Mouse (Mus musculus) forebrain, embryonic 15.5 days (tissue): ENCODE data around the gene Arhgef25. TPM values are rescaled to one million over a fixed set of nuclear protein-coding genes. Genes with fewer than 3 reads are reported as not detected.

Experiments used
- ATAC-seq: fragments of 200-750 bp; cut with Nextera tagmentation; replicated peaks from 2 replicates; pipeline ENCODE4 v1.8.0; 2017; ENCODE audit warnings: mild to moderate bottlenecking, moderate TSS enrichment, moderate library complexity
- H3K27ac ChIP-seq: fragments of 300-500 bp; sonication (generic); replicated peaks from 2 replicates; pipeline ENCODE4 v1.5.1; 2015; ENCODE audit warnings: mild to moderate bottlenecking, inconsistent platforms
- H3K27me3 ChIP-seq: fragments of 300-500 bp; sonication (generic); 2 replicates; pipeline ENCODE4 v1.6.1; 2015; ENCODE audit warnings: inconsistent platforms
- H3K36me3 ChIP-seq: fragments of 300-500 bp; sonication (generic); 2 replicates; pipeline ENCODE4 v1.6.1; 2015; ENCODE audit warnings: mild to moderate bottlenecking, inconsistent platforms
- H3K4me1 ChIP-seq: fragments of 300-500 bp; sonication (generic); 2 replicates; pipeline ENCODE4 v1.6.1; 2015; ENCODE audit warnings: inconsistent platforms
- H3K4me2 ChIP-seq: fragments of 300-500 bp; sonication (generic); replicated peaks from 2 replicates; pipeline ENCODE4 v1.6.1; 2015; ENCODE audit warnings: mild to moderate bottlenecking, inconsistent platforms
- H3K4me3 ChIP-seq: fragments of 300-500 bp; sonication (generic); 2 replicates; pipeline ENCODE4 v1.5.1; 2015; ENCODE audit warnings: mild to moderate bottlenecking, inconsistent platforms
- H3K9ac ChIP-seq: fragments of 300-500 bp; sonication (generic); replicated peaks from 2 replicates; pipeline ENCODE4 v1.6.1; 2015; ENCODE audit warnings: mild to moderate bottlenecking, inconsistent platforms
- H3K9me3 ChIP-seq: fragments of 300-500 bp; sonication (generic); 2 replicates; pipeline ENCODE4 v1.6.1; 2016; ENCODE audit warnings: inconsistent platforms
- WGBS: fragments of 180-500 bp; shearing (Covaris S2); methylation state at CpG from one replicate; pipeline ENCODE4 v1.1.7; 2015; ENCODE audit warnings: mixed read lengths; 5-methylcytosine and 5-hydroxymethylcytosine counted together
- polyA plus RNA-seq: library from polyadenylated mRNA; unstranded; fragments of >200 nt; fragmentation: Nextera tagmentation; extraction: Ambion mirVana; gene quantifications from 2 replicates; pipeline ENCODE4 v1.2.1, GENCODE M21; 2015

Arhgef25 gene
- polyA plus RNA-seq, 1 experiment from 2014 or later, result 32.3 TPM

DNA sequence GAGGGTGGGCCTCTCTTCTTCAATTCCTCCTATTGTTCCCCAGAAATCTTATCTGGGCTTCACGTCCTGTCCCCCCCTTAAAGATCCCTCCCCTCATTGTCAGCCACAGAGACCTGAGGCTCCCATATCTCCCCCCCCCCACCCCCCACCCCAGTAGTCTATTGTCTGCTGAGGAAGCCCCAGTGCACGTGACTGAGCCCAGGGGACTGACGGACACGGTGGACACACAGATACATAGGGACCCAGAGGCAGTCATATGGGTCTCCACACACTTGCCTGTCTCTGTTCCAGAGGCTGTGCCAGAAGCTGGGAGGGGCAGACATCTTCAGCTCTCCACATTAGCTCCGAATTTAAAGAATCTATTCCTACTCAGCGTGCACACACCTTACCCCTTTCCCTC lies 8.3 kb downstream of the Arhgef25 start:
- Histone ChIP-seq H3K4me2 (no peak overlapping the region), H3K9ac (no peak overlapping the region), H3K36me3 (0 out of 2 replicates have a peak, but pooled peaks cover 2% of the 10 kb centered on the region), H3K4me3 (no peak overlapping the region), H3K9me3 (no peaks in the 10 kb centered on the region), H3K27ac (no peak overlapping the region), H3K27me3 (peaks cover 31% of the 10 kb centered on the region), H3K4me1 (peaks cover 28% of the 10 kb centered on the region)
- ATAC-seq, result no peak
- 70% methylated on average over 6 of the region's 6 CpGs for WGBS

DNA sequence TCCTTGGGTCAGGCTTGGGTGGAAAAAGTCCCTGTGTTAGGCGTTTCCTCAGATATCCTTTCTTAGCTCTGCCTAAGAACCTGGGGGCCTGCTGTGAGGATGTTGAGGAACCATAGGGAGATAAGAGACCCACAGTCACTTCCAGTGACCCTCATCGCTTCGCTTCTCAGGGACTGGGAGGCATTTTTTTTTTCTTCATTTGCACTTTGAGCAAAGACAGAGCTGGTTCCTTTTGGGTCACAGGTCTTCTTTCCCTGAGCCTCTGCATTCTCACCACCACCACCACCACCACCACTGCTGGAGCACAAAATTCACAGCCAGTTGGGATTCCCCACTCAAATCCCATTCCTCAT lies 9.2 kb downstream of the Arhgef25 start:
- Histone ChIP-seq H3K4me2 (peak overlapping the region; percentile 31; the same call in 1 of the 2 replicates), H3K27me3 (peaks cover 38% of the 10 kb centered on the region), H3K4me3 (no peak overlapping the region), H3K4me1 (peaks cover 28% of the 10 kb centered on the region), H3K36me3 (0 out of 2 replicates have a peak, but pooled peaks cover 2% of the 10 kb centered on the region), H3K9me3 (no peaks in the 10 kb centered on the region), H3K9ac (no peak overlapping the region), H3K27ac (no peak overlapping the region)
- ATAC-seq, result no peak
- 16% methylated on average over 3 of the region's 3 CpGs for WGBS

DNA sequence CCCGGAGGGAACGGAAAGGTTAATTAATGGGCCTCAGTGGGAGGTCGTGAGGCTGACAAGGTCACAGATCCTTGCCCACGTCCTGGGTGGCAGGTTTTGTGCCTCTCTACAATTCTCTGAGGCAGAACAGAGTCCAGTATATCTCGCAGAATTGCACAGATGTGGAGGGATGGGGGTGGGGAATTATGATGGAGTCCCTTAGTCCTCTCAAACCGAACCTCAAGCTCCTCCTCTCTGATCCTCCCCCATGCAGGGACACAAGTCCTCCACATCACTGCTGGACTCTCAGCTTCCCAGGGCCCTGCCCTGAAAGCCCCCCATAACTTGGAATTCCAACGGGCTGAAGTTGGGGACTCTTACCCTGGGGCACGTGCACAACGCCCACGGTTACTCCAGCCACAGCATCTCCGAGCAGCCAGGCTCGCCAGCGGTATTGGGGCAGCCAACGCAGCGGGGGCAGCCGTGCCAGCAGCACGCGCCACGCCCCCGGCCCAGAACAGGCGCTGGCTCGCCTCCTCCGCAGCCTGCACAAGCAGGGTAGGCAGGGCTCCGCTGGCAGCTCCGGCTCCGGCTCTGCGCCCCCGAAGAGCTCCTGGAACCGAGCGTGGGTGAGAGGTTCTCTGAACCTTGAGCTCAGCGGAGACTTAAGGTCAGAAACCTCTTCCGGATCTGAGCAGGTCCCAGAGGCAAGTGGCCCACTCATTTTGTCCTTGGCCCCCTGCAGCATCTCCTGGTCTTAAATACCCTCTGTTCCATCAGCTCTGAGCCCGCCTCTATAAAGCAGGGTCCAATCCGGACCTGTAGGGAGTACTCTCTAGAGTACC lies 9.8 kb downstream of the Arhgef25 start, which contains the start of gene Slc26a10:
TSS of gene Slc26a10 (minus strand) at position 775 of the 824 bp plus-strand sequence.
- no peaks in the 10 kb centered on the region for H3K9me3 ChIP-seq
- H3K9ac ChIP-seq, result no peak within 1 kb of the TSS
- no peak within 1 kb of the TSS for H3K27ac ChIP-seq
- ATAC-seq, result peak; percentile 43; the same call in 1 of the 2 replicates
- H3K4me3 ChIP-seq, result peak within 1 kb of the TSS; percentile 7
- peaks cover 28% of the 10 kb centered on the region for H3K4me1 ChIP-seq
- 2% methylated on average over 34 of the region's 34 CpGs for WGBS
- peaks cover 38% of the 10 kb centered on the region for H3K27me3 ChIP-seq
- H3K36me3 ChIP-seq, result 0 out of 2 replicates have a peak, but pooled peaks cover 2% of the 10 kb centered on the region
- peak within 1 kb of the TSS; percentile 31 for H3K4me2 ChIP-seq

DNA sequence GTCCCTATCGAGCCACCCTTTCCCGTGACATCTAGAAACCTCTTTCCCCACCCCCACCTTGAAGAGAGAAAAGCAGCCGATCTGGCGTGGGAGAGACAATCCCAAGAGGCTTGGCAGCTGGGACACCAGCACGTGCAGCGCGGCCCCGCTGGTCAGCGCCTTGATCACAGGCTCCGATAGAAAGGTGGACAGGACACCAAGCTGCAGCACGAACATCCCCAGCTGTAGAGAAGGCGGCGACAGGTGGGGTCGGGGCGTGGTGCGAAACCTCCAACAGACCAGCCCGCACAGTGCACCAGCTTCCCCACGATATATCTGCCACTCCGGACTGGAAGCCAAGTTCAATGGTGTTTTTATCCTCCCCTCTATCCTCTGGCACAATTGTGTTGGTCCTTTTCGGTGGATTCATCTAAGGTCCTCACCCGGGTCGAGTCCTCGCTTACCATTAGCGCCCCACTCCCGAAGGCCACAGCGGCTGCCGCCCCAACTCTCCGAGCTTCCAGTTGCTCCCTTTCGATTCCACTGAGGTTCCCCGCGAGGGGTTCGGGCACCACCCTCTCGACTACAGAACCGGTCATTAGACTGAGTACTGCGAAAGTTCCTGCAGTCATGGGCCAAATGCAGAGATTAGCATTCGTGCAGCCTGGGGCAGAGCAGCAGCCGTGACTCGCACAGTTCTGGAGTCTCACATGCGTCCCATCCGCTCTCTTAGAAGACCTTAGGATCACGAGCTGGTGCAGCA lies 11.4 kb downstream of the Arhgef25 start:
- peak overlapping the region; percentile 27 for H3K4me3 ChIP-seq
- peaks cover 23% of the 10 kb centered on the region for H3K4me1 ChIP-seq
- H3K36me3 ChIP-seq, result 0 out of 2 replicates have a peak, but pooled peaks cover 2% of the 10 kb centered on the region
- peaks cover 42% of the 10 kb centered on the region for H3K27me3 ChIP-seq
- H3K9me3 ChIP-seq, result no peaks in the 10 kb centered on the region
- H3K4me2 ChIP-seq, result peak overlapping the region; percentile 41
- no peak overlapping the region for H3K9ac ChIP-seq
- WGBS, result 4% methylated on average over 41 of the region's 41 CpGs
- H3K27ac ChIP-seq, result no peak overlapping the region
- no peak for ATAC-seq

DNA sequence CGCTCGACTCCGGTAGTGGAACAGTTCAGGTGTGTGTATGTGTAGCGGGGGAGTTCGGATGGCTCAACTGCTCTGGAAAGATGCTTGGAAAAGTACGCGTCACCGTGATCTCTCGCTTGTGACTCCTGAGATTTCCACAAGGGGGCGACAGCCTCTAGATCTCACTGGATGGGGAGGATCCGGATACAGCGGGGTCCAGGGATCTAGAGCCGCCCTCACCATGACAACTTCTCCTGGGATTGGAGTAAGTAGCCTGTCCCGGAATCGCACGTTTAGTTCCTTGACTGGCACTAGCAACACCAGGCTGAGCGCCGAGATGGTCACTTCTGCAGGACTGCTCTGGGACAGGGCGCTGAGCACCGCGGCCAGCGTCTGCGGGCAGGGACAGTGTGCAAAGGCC lies 12.2 kb downstream of the Arhgef25 start:
- peaks cover 44% of the 10 kb centered on the region for H3K27me3 ChIP-seq

DNA sequence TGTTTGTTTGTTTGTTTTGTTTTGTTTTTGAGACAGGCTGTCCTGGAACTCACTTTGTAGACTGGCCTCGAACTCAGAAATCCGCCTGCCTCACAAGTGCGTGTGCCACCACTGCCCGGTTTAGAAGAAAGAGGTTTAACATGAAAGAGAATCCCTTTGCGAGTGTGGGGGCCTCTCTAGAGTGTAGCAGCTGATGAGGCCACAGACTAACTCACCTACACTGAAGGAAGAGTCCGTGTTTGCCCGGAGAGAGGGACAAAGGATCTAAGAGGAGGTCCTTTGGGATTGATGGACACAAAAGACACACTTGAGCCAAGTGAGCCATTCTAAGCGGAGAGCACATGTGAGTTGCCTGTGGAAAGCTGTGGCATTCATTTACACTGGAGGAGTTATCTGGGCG lies 12.6 kb downstream of the Arhgef25 start:
- no peak overlapping the region for H3K27ac ChIP-seq
- H3K4me1 ChIP-seq, result peaks cover 23% of the 10 kb centered on the region
- H3K36me3 ChIP-seq, result no peaks in the 10 kb centered on the region
- H3K4me2 ChIP-seq, result peak overlapping the region; percentile 24; the same call in 1 of the 2 replicates
- WGBS, result 17% methylated on average over 9 of the region's 9 CpGs
- peaks cover 44% of the 10 kb centered on the region for H3K27me3 ChIP-seq
- no peaks in the 10 kb centered on the region for H3K9me3 ChIP-seq
- H3K4me3 ChIP-seq, result no peak overlapping the region
- no peak overlapping the region for H3K9ac ChIP-seq
- no peak for ATAC-seq

More for the DNA sequence above, 12.2 kb downstream of the Arhgef25 start:
- Histone ChIP-seq H3K4me3 (peak overlapping the region; percentile 27), H3K27ac (no peak overlapping the region), H3K9ac (no peak overlapping the region), H3K36me3 (0 out of 2 replicates have a peak, but pooled peaks cover 2% of the 10 kb centered on the region), H3K9me3 (no peaks in the 10 kb centered on the region), H3K4me2 (peak overlapping the region; percentile 41), H3K4me1 (peaks cover 23% of the 10 kb centered on the region)
- ATAC-seq, result peak; percentile 54
- 1% methylated on average over 23 of the region's 23 CpGs for WGBS

DNA sequence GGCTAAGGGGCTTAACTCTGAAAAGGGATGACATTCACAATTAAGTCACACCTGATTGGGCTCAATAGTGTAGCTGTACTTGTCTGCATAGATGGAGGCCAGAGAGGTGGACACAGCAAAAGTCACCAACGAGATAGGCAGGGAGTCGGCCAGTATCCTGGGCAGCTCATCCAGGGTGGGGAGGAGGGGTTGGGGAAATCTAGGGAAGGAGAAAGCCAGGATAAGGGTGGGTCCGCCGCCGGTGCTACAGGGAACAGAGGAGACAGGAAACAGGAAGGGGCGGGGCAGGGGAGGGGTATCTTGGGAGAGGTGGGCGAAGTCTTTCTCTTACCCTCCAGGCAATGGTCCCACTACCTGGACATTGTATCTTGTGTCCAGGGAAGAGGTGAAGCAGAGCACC lies 13.1 kb downstream of the Arhgef25 start:
- WGBS, result 8% methylated on average over 7 of the region's 7 CpGs

DNA sequence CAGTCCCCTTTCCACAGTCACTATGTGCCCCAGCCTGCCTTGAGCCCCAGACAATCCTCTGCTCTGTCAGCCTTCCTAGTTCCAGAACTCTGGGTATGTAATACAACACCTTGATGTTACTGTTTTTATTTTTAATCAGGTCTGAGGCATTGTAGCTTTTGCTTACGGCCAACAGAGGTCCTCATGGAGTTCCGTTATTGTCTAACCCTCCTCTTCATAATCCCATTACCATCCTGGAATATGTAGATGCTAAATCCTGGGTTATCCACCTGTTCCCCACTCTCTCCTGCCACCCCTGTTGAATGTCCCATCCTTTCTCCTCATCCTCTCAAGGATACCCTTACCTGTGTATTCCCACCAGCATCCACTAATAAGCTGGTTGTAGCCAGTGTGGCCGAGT lies 13.7 kb downstream of the Arhgef25 start:
- Histone ChIP-seq H3K9ac (no peak overlapping the region), H3K27ac (no peak overlapping the region), H3K4me1 (peaks cover 23% of the 10 kb centered on the region), H3K9me3 (no peaks in the 10 kb centered on the region), H3K4me3 (no peak overlapping the region), H3K27me3 (peaks cover 51% of the 10 kb centered on the region), H3K36me3 (no peaks in the 10 kb centered on the region), H3K4me2 (no peak overlapping the region)
- no peak for ATAC-seq
- 29% methylated on average over 3 of the region's 3 CpGs for WGBS

More for the DNA sequence above, 13.1 kb downstream of the Arhgef25 start:
- Histone ChIP-seq H3K27ac (no peak overlapping the region), H3K4me2 (no peak overlapping the region), H3K36me3 (no peaks in the 10 kb centered on the region), H3K4me1 (peaks cover 23% of the 10 kb centered on the region), H3K9me3 (no peaks in the 10 kb centered on the region), H3K27me3 (peaks cover 45% of the 10 kb centered on the region), H3K9ac (no peak overlapping the region), H3K4me3 (no peak overlapping the region)
- ATAC-seq, result no peak

DNA sequence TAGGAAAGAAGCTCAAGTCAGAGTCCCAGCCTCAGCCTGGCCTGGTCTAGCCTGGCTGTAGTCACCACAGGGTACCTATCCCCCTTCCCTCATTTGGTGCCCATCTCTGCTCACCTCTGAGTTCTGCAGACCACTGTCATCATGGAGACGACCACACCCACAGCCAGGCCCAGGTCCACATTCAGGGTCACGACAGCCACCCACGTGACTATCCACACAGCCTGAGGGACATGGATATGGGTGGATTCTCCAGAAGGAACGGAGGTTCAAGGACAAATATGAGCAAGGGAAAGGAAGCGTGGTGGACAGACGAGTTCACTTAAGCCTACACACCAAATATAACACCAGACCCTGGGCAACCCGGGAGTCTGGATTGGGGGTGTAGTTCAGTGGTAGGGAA lies 15.7 kb downstream of the Arhgef25 start:
- H3K36me3 ChIP-seq, result 0 out of 2 replicates have a peak, but pooled peaks cover 4% of the 10 kb centered on the region
- no peak overlapping the region for H3K4me2 ChIP-seq
- H3K4me3 ChIP-seq, result no peak overlapping the region
- H3K9ac ChIP-seq, result no peak overlapping the region
- no peaks in the 10 kb centered on the region for H3K9me3 ChIP-seq
- H3K4me1 ChIP-seq, result peaks cover 28% of the 10 kb centered on the region
- H3K27ac ChIP-seq, result no peak overlapping the region
- 91% methylated on average over 7 of the region's 7 CpGs for WGBS
- peaks cover 61% of the 10 kb centered on the region for H3K27me3 ChIP-seq
- no peak for ATAC-seq

DNA sequence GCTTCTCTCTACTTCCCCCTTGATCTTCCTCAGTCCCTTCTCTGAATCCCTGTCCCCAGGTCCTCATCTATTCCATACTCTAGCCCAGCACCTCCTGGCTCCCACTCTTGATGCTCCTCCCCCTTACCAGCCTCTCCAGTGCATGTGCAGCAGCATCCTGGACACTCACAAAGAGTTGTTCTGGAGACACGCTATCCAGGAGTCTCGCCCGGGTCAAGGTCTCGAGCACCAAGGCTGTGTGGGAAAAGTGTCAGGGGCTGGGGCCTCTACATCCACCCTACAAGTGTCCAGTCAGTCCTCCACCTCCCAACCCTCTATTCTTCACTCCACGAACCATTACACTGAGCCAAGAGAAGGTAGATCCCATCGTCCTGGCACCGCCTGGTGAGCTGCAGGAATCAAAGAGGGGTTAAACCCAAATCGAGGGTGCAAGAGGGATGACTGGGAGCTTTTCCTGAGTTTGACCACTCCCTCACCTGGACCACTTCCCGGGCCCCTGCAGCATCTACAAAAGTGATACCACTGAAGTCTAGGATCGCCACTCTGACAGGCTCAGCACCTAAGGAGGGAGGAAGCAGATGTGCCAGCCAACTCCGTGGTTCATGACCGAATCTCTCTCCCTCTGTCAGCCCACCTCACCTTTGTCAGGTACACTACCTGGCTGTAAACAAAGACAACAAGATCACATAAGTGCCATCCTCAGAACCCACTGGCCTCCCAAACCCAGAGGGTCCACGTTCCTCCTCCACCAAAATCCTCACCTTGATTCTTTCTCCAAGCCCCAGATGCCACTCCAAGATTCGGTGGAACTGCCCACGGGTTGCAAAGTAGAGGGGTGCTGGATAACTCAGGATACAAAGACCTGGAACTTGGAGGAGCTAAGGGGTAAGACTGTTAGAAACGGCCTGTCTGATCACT lies 16.5 kb downstream of the Arhgef25 start:
- 84% methylated on average over 16 of the region's 16 CpGs for WGBS
- H3K27ac ChIP-seq, result no peak overlapping the region
- no peak overlapping the region for H3K4me2 ChIP-seq
- no peak overlapping the region for H3K4me3 ChIP-seq
- no peaks in the 10 kb centered on the region for H3K9me3 ChIP-seq
- 0 out of 2 replicates have a peak, but pooled peaks cover 4% of the 10 kb centered on the region for H3K36me3 ChIP-seq
- peaks cover 25% of the 10 kb centered on the region for H3K4me1 ChIP-seq
- no peak overlapping the region for H3K9ac ChIP-seq
- peaks cover 61% of the 10 kb centered on the region for H3K27me3 ChIP-seq
- ATAC-seq, result no peak

DNA sequence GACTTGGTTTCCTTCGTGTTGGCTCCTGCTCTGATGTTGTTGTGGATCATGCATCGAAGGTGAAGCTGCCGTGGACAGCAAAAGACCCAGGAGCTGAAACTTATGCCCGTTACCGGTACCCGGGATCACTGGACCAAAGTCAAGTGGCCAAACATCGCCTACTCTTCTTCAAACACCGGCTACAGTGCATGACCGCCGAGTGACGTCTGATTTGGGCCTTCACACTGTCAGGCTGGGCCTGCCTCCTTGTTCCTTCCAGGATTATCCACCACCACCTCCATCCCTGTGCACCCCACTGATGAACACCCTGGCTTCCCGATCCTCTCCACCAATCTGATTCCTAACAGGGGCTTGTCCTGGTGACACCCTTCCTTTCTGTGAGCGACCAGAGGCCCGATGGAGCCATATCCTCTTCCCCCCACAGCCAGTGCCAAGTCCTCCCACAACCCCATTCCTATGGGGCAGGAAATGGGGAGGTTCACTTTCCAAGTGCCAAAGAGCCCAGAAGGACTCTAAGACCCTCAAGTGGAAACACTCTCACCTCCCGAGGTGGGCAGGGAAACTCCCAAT lies 18.2 kb downstream of the Arhgef25 start:
- H3K27ac ChIP-seq, result no peak overlapping the region
- 0 out of 2 replicates have a peak, but pooled peaks cover 4% of the 10 kb centered on the region for H3K36me3 ChIP-seq
- H3K4me3 ChIP-seq, result no peak overlapping the region
- no peak overlapping the region for H3K9ac ChIP-seq
- no peak overlapping the region for H3K4me2 ChIP-seq
- no peak for ATAC-seq
- H3K4me1 ChIP-seq, result peaks cover 21% of the 10 kb centered on the region
- 89% methylated on average over 15 of the region's 15 CpGs for WGBS
- H3K27me3 ChIP-seq, result peaks cover 63% of the 10 kb centered on the region
- no peaks in the 10 kb centered on the region for H3K9me3 ChIP-seq
